Mouse (Mus musculus) urinary bladder, postnatal 36 days (tissue): ENCODE measurements at regions not wholly inside any gene's neighbourhood (a gene's known extent, or its start where the extent isn't known, plus 50 kb on each side); places are given as distances from the start of the nearest gene placed in this dataset.
A peak's percentile ranks its signal among the peaks of the same experiment; 100 is the strongest.

ENCODE experiments used
- DNase-seq, 2 experiments: peaks; one replicate each; pipeline ENCODE4 v3.0.0; 2022; ENCODE audit warnings: low spot score in 2 of 2, mixed read lengths in 1 of 2

- no peak for DNase-seq
These were observed 104.8 kb upstream of the Sstr4 start for GRCm38 (mm10) chr2:148290326-148290725.

GRCm38 (mm10) chr2:148292442-148292841 is 102.7 kb upstream of the Sstr4 start:
- DNase-seq, result no peak

- peak in 1 of 2 experiments; percentile 12 for DNase-seq
These were observed 102.2 kb upstream of the Sstr4 start for GRCm38 (mm10) chr2:148292895-148293294.

GRCm38 (mm10) chr2:148300879-148301278 is 94.3 kb upstream of the Sstr4 start:
- DNase-seq, result no peak

- DNase-seq, result no peak
These were observed 82.9 kb upstream of the Sstr4 start for GRCm38 (mm10) chr2:148312255-148312654.

- no peak for DNase-seq
These were observed 74.2 kb upstream of the Sstr4 start for GRCm38 (mm10) chr2:148320896-148321295.

- DNase-seq, result no peak
These were observed 69.8 kb upstream of the Sstr4 start for GRCm38 (mm10) chr2:148325362-148325761.

GRCm38 (mm10) chr2:148325854-148326387 is 69.2 kb upstream of the Sstr4 start:
- DNase-seq, result no peak

- DNase-seq, result no peak
These were observed 68.7 kb upstream of the Sstr4 start for GRCm38 (mm10) chr2:148326414-148326813.

- DNase-seq, result no peak
These were observed 67.6 kb upstream of the Sstr4 start for GRCm38 (mm10) chr2:148327552-148327951.

- DNase-seq, result no peak
These were observed 64.8 kb upstream of the Sstr4 start for GRCm38 (mm10) chr2:148330368-148330767.

- no peak for DNase-seq
These were observed 60.6 kb upstream of the Sstr4 start for GRCm38 (mm10) chr2:148334555-148334954.

- no peak for DNase-seq
These were observed 58.5 kb upstream of the Sstr4 start for GRCm38 (mm10) chr2:148336626-148337025.

GRCm38 (mm10) chr2:148338308-148338768 is 56.8 kb upstream of the Sstr4 start:
- peak; percentile 9 to 45 for DNase-seq

- no peak for DNase-seq
These were observed 56.2 kb upstream of the Sstr4 start for GRCm38 (mm10) chr2:148338894-148339293.

GRCm38 (mm10) chr2:148344193-148344592 is 51.0 kb upstream of the Sstr4 start:
- DNase-seq, result no peak
